Mouse (Mus musculus) Patski (cell line): Measurements from ENCODE around the gene Agpat1. TPM values are rescaled to one million over a fixed set of nuclear protein-coding genes. Genes with fewer than 3 reads are reported as not detected.

Source experiments
- ATAC-seq: fragments of 100-300 bp; one replicate; pipeline ENCODE4 v1.8.0; 2021
- CTCF ChIA-PET: fragments of 350-600 bp; sonication (Branson Sonifier 250); formaldehyde crosslinking; loops from one replicate; lab custom pipeline; 2022; ENCODE audit warnings: inconsistent platforms; lab: Charles Lee
- POLR2A ChIA-PET: fragments of 350-600 bp; sonication (Branson Sonifier 250); formaldehyde crosslinking; loops from one replicate; lab custom pipeline; 2022; ENCODE audit warnings: antibody characterized with exemption, inconsistent platforms; lab: Charles Lee
- DNase-seq: peaks from one replicate; pipeline ENCODE4 v3.0.0-alpha.2; 2011; ENCODE audit warnings: low read depth, low spot score
- H3K27me3 ChIP-seq: fragments of 371-371 bp; one replicate; pipeline ENCODE4 v1.5.1; 2021
- CTCF ChIP-seq: fragments of 100-300 bp; IDR thresholded peaks from one replicate; pipeline ENCODE4 v1.5.1; 2021
- in situ Hi-C: fragments of 300-500 bp; cut with MboI; formaldehyde crosslinking; loops from 3 replicates; pipeline ENCODE4 v1.11.1; 2018; ENCODE audit warnings: low pct_unique_long_range_greater_than_20kb, mixed read lengths
- polyA plus RNA-seq: library from polyadenylated mRNA; unstranded; gene quantifications from one replicate; pipeline ENCODE4 v1.2.3, GENCODE M21; 2021

The Agpat1 gene
- polyA plus RNA-seq, 1 experiment from 2014 or later, result 128 TPM

GRCm38 (mm10) chr17:34564796-34565195, 39.3 kb upstream of the Agpat1 start:
- CTCF ChIA-PET, result interaction anchor here (1.0 kb wide), 1 partner anchor 9 kb away, joined by 4 read pairs; no protein-coding TSS in a partner anchor
- in situ Hi-C loops, result no loop called here
- DNase-seq (no peak), ATAC-seq (no peak)
- peaks cover 42% of the 10 kb centered on the region for H3K27me3 ChIP-seq
- POLR2A ChIA-PET, result no interaction called here
- TF ChIP-seq CTCF, result no peak

DNA sequence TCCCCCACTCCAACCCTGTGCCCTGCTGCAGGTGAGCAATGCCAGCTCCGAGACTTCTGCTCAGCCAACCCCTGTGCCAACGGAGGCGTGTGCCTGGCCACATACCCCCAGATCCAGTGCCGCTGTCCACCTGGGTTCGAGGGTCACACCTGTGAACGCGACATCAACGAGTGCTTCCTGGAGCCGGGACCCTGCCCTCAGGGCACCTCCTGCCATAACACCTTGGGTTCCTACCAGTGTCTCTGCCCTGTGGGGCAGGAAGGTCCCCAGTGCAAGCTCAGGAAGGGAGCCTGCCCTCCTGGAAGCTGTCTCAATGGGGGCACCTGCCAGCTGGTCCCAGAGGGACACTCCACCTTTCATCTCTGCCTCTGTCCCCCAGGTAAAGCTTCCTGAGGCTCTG, 36.8 kb upstream of the Agpat1 start:
- H3K27me3 ChIP-seq, result peaks cover 42% of the 10 kb centered on the region
- DNase-seq (no peak), ATAC-seq (no peak)
- TF ChIP-seq CTCF, result no peak
- in situ Hi-C loops, result no loop called here
- ChIA-PET POLR2A (no interaction called here), CTCF (interaction anchor here (1.1 kb wide), 1 partner anchor 13 kb away, joined by 3 read pairs; no protein-coding TSS in a partner anchor)

DNA sequence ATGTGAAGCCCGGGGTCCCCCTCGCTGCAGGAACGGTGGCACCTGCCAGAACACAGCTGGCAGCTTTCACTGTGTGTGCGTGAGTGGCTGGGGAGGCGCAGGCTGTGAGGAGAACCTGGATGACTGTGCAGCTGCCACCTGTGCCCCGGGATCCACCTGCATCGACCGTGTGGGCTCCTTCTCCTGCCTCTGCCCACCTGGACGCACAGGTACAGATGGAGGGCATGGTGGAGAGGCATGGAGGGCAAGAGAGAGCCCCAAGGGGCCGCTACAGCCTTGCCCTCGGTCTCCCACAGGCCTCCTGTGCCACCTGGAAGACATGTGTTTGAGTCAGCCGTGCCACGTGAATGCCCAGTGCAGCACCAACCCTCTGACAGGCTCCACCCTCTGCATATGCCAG, 35.6 kb upstream of the Agpat1 start:
- ChIA-PET CTCF (no interaction called here), POLR2A (no interaction called here)
- H3K27me3 ChIP-seq, result peaks cover 43% of the 10 kb centered on the region
- ATAC-seq (no peak), DNase-seq (no peak)
- no peak for TF ChIP-seq CTCF
- in situ Hi-C loops, result no loop called here

GRCm38 (mm10) chr17:34569919-34570318, 34.1 kb upstream of the Agpat1 start:
- no peak for TF ChIP-seq CTCF
- DNase-seq (no peak), ATAC-seq (no peak)
- in situ Hi-C loops, result no loop called here
- ChIA-PET POLR2A (no interaction called here), CTCF (no interaction called here)
- H3K27me3 ChIP-seq, result peaks cover 49% of the 10 kb centered on the region

DNA sequence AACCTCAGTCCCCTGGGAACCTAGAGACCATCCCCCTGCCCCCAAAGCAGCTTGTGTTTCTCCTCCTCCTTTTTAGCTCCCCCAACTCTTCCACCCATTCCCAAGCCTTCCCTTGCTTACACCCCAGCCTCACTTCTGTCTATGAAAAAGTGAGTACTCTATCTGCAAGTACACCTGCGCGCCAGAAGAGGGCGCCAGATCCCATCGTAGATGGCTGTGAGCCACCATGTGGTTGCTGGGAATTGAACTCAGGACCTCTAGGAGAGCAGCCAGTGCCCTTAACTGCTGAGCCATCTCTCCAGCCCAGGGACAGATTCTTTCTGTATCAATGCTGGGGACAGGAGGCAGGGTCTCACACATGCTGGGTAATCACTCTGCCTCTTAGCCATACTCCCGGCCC, 32.2 kb upstream of the Agpat1 start:
- POLR2A ChIA-PET, result no interaction called here
- ATAC-seq, result no peak

GRCm38 (mm10) chr17:34572361-34572760, 31.7 kb upstream of the Agpat1 start:
- DNase-seq (no peak), ATAC-seq (no peak)
- ChIA-PET POLR2A (no interaction called here), CTCF (interaction anchor here (1.4 kb wide), 1 partner anchor 48 kb away, joined by 5 read pairs; no protein-coding TSS in a partner anchor)
- TF ChIP-seq CTCF, result no peak
- H3K27me3 ChIP-seq, result peaks cover 26% of the 10 kb centered on the region
- in situ Hi-C loops, result no loop called here

More for the DNA sequence above, 32.2 kb upstream of the Agpat1 start:
- CTCF ChIA-PET, result interaction anchor here (1.4 kb wide), 1 partner anchor 49 kb away, joined by 5 read pairs; no protein-coding TSS in a partner anchor
- H3K27me3 ChIP-seq, result peaks cover 31% of the 10 kb centered on the region
- DNase-seq, result no peak
- in situ Hi-C loops, result no loop called here
- TF ChIP-seq CTCF, result no peak

DNA sequence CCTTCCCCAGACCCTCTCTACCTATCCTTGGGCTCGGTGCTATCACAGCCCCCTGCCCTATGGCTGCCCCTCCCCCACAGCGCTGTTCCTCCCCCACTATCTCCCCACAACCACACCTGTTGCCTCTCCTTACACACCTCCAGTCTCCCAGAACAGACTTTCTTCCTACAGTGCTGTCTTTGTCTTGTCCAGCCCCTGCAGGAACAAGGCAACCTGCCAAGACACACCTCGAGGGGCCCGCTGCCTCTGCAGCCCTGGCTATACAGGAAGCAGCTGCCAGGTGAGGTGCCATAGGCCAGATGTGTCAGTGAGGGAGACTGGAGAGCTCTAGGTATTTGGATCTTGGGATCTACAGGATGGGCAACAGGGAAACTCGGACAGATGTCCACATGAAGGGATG, 27.5 kb upstream of the Agpat1 start:
- peaks cover 9% of the 10 kb centered on the region for H3K27me3 ChIP-seq
- ATAC-seq, result no peak
- no peak for DNase-seq
- no peak for TF ChIP-seq CTCF
- in situ Hi-C loops, result no loop called here
- POLR2A ChIA-PET, result no interaction called here
- CTCF ChIA-PET, result no interaction called here

GRCm38 (mm10) chr17:34578070-34578469, 26.0 kb upstream of the Agpat1 start:
- in situ Hi-C loops, result no loop called here
- ATAC-seq (no peak), DNase-seq (no peak)
- ChIA-PET CTCF (no interaction called here), POLR2A (no interaction called here)
- no peak for TF ChIP-seq CTCF
- H3K27me3 ChIP-seq, result peaks cover 9% of the 10 kb centered on the region

- DNase-seq (no peak), ATAC-seq (no peak)
- in situ Hi-C loops, result no loop called here
- POLR2A ChIA-PET, result interaction anchor here (0.7 kb wide), 1 partner anchor 336 kb away, joined by 3 read pairs; no protein-coding TSS in a partner anchor
- CTCF ChIA-PET, result interaction anchor here (1.0 kb wide), 1 partner anchor 20 kb away, joined by 3 read pairs; no protein-coding TSS in a partner anchor
- TF ChIP-seq CTCF, result no peak
- H3K27me3 ChIP-seq, result no peaks in the 10 kb centered on the region
These were observed 21.5 kb upstream of the Agpat1 start for GRCm38 (mm10) chr17:34582528-34582927.

DNA sequence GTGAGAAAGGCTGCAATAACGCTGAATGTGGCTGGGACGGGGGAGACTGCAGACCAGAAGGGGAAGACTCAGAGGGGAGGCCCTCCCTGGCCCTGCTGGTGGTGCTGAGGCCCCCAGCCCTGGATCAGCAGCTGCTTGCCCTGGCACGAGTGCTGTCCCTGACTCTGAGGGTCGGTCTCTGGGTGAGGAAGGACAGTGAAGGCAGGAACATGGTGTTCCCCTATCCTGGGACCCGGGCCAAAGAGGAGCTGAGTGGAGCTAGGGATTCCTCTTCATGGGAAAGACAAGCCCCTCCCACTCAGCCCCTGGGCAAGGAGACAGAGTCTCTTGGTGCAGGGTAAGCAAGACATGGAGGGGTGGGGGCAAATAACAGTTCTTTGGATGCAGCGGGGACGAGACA, 20.7 kb upstream of the Agpat1 start:
- ChIA-PET POLR2A (no interaction called here), CTCF (interaction anchor here (1.0 kb wide), 1 partner anchor 21 kb away, joined by 3 read pairs; no protein-coding TSS in a partner anchor)
- no peaks in the 10 kb centered on the region for H3K27me3 ChIP-seq
- TF ChIP-seq CTCF, result no peak
- DNase-seq (no peak), ATAC-seq (no peak)
- in situ Hi-C loops, result no loop called here

- no peak for ATAC-seq
- CTCF ChIA-PET, result no interaction called here
These were observed 20.2 kb upstream of the Agpat1 start for GRCm38 (mm10) chr17:34583819-34584218.

More at GRCm38 (mm10) chr17:34583819-34584218, 20.2 kb upstream of the Agpat1 start:
- POLR2A ChIA-PET, result no interaction called here
- H3K27me3 ChIP-seq, result no peaks in the 10 kb centered on the region
- no peak for DNase-seq
- in situ Hi-C loops, result no loop called here
- no peak for TF ChIP-seq CTCF
